In genomic region chr11:67392369-67392768, GRCm38 (mm10) we compare ENCODE assay signal across 19 mouse cellular contexts.
A peak's percentile ranks its signal among the peaks of the same experiment; 100 is the strongest.
DNase-seq lines count a peak whose midpoint lies in the region; ATAC-seq and TF ChIP-seq lines count a peak whose summit lies in the region.
"Had no signal": no experiment of that assay in that cellular context is flagged by ENCODE, and none has a peak within 500 bp of the region (broad histone marks: within the 10 kb centered on the region; RNA-seq: fewer than 3 reads in every experiment).

No protein-coding gene starts in this region.

- no peak for TF ChIP-seq POLR2A in CH12.LX (IDR thresholded peaks at IDR 0.05; ENCODE audit: low read depth, low read length)

- H3K9me3 ChIP-seq in CH12.LX (replicated peaks; ENCODE audit: low read length), result peaks cover 16% of the 10 kb centered on the region

- dilution Hi-C loops in CH12.LX (cut with MboI; ENCODE audit: extremely low pct_ligation_motif_present, extremely low pct_unique_long_range_greater_than_20kb, low sequenced_read_pairs), result no loop called here

- H3K9ac ChIP-seq in CH12.LX (ENCODE audit: insufficient read depth, low read depth), result no peak overlapping the region

- no peaks in the 10 kb centered on the region for H3K27me3 ChIP-seq in CH12.LX (replicated peaks)

- peak; percentile 52 for DNase-seq in CH12.LX (ENCODE audit: extremely low read depth)
- DNase-seq: adrenal gland, adult 2 months; adrenal gland, adult 8-10 months; adrenal gland, postnatal 10 days; adrenal gland, postnatal 14 days; adrenal gland, postnatal 25 days; adrenal gland, postnatal 36 days; B cell, adult 2 months; cerebellum, adult 11 months; cerebellum, adult 11-12 months; cerebellum, adult 18-20 months; cerebellum, adult 2 months; cerebellum, adult 8-10 months; cerebellum, adult 9-10 months had no signal

- no peak for TF ChIP-seq RAD21 in CH12.LX (IDR thresholded peaks at IDR 0.05; ENCODE audit: low read depth, low read length)

- H3K4me1 ChIP-seq in CH12.LX (ENCODE audit: control insufficient read depth in 1 of 2, insufficient read depth in 2 of 2), result peaks cover 28 to 51% of the 10 kb centered on the region in 2 experiments

- no peaks in the 10 kb centered on the region for H3K79me2 ChIP-seq in CH12.LX (replicated peaks; ENCODE audit: control insufficient read depth, extremely low read depth, insufficient read depth, poor library complexity, severe bottlenecking)

- no peak overlapping the region for H3K4me3 ChIP-seq in CH12.LX (replicated peaks in 1 of 3; ENCODE audit: low read depth in 2 of 3, low read length in 2 of 3, poor library complexity in 1 of 3)

- H3K36me3 ChIP-seq in CH12.LX (replicated peaks in 1 of 2; ENCODE audit: control insufficient read depth in 1 of 2, insufficient read depth in 1 of 2, low read length in 1 of 2), result no peaks in the 10 kb centered on the region
- H3K36me3 ChIP-seq: G1E had no signal

- no peak for ATAC-seq in cerebellum, adult (ENCODE audit: insufficient number of reproducible peaks, low FRiP score, low TSS enrichment)
- ATAC-seq: activated CD4-positive, CD25-positive, alpha-beta regulatory T cell, adult 4 months; CD4-positive, CD25-positive, alpha-beta regulatory T cell, adult 4 months; Patski had no signal

- TF ChIP-seq CTCF in CH12.LX (conservative IDR thresholded peaks at IDR 0.05 in 1 of 2, IDR thresholded peaks at IDR 0.05 in 1 of 2; ENCODE audit: low read depth in 2 of 2, low read length in 2 of 2), result no peak

- in situ Hi-C loops in CH12.LX (cut with MboI; ENCODE audit: low pct_ligation_motif_present, low pct_unique_long_range_greater_than_20kb, low sequenced_read_pairs), result no loop called here

- TF ChIP-seq EP300 in CH12.LX (IDR thresholded peaks at IDR 0.05; ENCODE audit: low read length), result peak; percentile 45; the same call in 1 of the 2 replicates

- H3K4me2 ChIP-seq in CH12.LX (ENCODE audit: insufficient read depth, low read depth, poor library complexity, severe bottlenecking), result peak overlapping the region; percentile 24; the same call in 1 of the 2 replicates

- no peak overlapping the region for H3K27ac ChIP-seq in CH12.LX (ENCODE audit: insufficient read depth, low read depth)

TF ChIP-seq in CH12.LX, 34 proteins besides CTCF, POLR2A, EP300 and RAD21:
- TF ChIP-seq SMC3 (IDR thresholded peaks at IDR 0.05; ENCODE audit: low read depth, low read length) (no peak), ZMIZ1 (IDR thresholded peaks at IDR 0.05; ENCODE audit: low read depth, low read length) (no peak), MAFK (IDR thresholded peaks at IDR 0.05; ENCODE audit: insufficient replicate concordance, low read length) (peak; percentile 46; the same call in 1 of the 2 replicates), SIN3A (IDR thresholded peaks at IDR 0.05; ENCODE audit: low read length) (0 out of 2 replicates have a peak, but pooled peaks have one; percentile 38), USF2 (conservative IDR thresholded peaks at IDR 0.05; ENCODE audit: low read depth, low read length) (no peak), ETS1 (conservative IDR thresholded peaks at IDR 0.05; ENCODE audit: low read depth, low read length) (peak; percentile 83), NELFE (IDR thresholded peaks at IDR 0.05; ENCODE audit: low read depth, low read length) (no peak), PAX5 (IDR thresholded peaks at IDR 0.05; ENCODE audit: low read length) (no peak), POLR2AphosphoS2 (IDR thresholded peaks at IDR 0.05; ENCODE audit: low read depth, low read length) (no peak), MXI1 (IDR thresholded peaks at IDR 0.05; ENCODE audit: low read depth, low read length) (no peak), ZKSCAN1 (IDR thresholded peaks at IDR 0.05; ENCODE audit: borderline replicate concordance, low read depth, low read length) (no peak), JUND (conservative IDR thresholded peaks at IDR 0.05; ENCODE audit: low read depth, low read length) (no peak), ELF1 (IDR thresholded peaks at IDR 0.05; ENCODE audit: low read depth, low read length) (no peak), CHD2 (IDR thresholded peaks at IDR 0.05; ENCODE audit: low read length) (no peak), UBTF (IDR thresholded peaks at IDR 0.05; ENCODE audit: low read depth, low read length) (no peak), MYC (IDR thresholded peaks at IDR 0.05; ENCODE audit: low read depth, low read length) (no peak), CHD1 (IDR thresholded peaks at IDR 0.05; ENCODE audit: low read depth, low read length) (peak; percentile 82; the same call in 1 of the 2 replicates), ZNF384 (IDR thresholded peaks at IDR 0.05; ENCODE audit: low read depth, low read length) (no peak), TCF12 (IDR thresholded peaks at IDR 0.05; ENCODE audit: low read depth, low read length) (0 out of 2 replicates have a peak, but pooled peaks have one; percentile 29), NRF1 (IDR thresholded peaks at IDR 0.05; ENCODE audit: low read depth, low read length) (no peak), USF1 (IDR thresholded peaks at IDR 0.05; ENCODE audit: low read depth, low read length) (no peak)
